Mouse (Mus musculus): ENCODE measurements around the gene Rpl29. TPM values are rescaled to one million over a fixed set of nuclear protein-coding genes. Genes with fewer than 3 reads are reported as not detected.
A peak's percentile ranks its signal among the peaks of the same experiment; 100 is the strongest.

The Rpl29 gene
- total RNA-seq, 2 experiments from 2014 or later: 456 to 462 TPM

DNA sequence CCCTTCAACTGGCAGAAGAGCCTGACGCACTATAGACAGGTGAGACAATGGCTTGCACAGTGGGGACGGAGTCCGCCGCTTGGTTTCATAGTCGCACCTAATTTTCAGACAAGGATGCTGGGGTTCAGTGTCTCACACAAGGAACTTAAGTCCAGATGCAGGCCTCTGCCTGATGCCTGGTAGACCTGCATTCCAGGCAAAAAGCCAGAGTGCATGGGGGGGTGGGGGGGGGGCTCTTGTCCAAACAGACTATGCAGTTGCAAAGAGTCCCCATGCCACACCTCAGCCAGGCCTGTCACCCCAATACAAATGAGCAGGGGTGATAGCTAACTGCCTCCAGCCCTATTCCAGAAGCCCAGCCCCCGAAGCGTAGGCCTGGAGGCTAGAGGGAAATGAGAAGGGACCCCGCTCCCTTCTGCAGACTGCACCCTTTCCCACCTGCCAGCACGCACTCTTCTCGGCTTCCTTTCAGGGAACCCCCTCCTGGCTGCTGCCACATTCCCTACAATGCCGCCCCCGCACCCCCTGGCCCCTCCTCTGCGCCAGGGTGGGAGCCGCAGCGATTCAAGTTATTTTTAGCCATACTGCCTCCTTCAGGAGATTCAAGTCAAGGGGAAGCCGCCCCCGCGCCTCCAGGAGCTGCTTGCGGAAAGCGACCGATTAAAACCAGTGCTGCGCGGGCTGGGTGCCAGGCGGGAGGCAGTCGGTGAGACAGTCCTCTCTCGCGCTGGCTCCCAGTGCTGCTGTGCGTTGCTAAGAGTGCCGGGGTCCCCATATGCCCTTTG, 11.2 kb upstream of the Rpl29 start:
- peak; percentile 86 for DNase-seq

- no peak for DNase-seq
These were observed 8.6 kb upstream of the Rpl29 start for GRCm38 (mm10) chr9:106420608-106421007.

- no peak for DNase-seq
These were observed 8.0 kb upstream of the Rpl29 start for GRCm38 (mm10) chr9:106421033-106421864.

DNA sequence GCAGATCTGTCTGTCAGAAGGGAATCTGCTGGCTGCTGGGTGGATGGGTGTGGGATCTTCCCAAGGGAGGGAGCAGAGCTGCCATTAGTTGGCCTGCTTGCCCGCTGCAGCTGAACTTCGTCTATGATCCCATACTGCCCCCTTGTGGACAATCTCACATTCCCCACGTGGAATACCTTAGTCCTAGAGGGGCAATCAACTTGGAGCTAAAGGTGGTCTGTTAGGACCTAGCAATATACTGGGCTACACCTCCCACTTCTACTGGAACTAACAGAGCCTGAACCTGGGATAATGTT, 7.4 kb upstream of the Rpl29 start:
- peak; percentile 83 for DNase-seq

- DNase-seq: no peak
These were observed 484 bp upstream of the Rpl29 start for GRCm38 (mm10) chr9:106428719-106429220.

- DNase-seq: no peak
These were observed 686 bp downstream of the Rpl29 start for GRCm38 (mm10) chr9:106430015-106430264.

GRCm38 (mm10) chr9:106433389-106433788, 4.1 kb downstream of the Rpl29 start:
- DNase-seq: no peak

DNA sequence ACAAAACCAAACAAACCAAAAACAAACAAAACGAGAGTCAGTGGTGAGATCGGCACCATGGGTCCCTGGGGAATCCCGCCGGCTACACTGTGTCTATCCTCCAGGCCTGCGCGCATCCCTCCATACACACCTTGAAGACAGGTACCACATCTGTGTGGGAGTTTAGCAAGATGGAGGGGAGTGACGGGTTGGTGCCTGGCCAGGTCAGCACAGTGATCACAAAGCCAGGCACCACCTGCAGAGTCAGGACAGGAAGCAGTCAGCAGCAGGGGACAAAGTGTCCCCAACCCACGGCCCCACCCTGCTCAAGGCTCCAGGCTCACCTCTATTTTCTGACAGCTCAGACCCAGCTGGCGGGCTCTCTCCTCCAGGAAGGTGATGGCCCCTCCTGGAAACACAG, 7.3 kb downstream of the Rpl29 start:
- no peak for DNase-seq

DNA sequence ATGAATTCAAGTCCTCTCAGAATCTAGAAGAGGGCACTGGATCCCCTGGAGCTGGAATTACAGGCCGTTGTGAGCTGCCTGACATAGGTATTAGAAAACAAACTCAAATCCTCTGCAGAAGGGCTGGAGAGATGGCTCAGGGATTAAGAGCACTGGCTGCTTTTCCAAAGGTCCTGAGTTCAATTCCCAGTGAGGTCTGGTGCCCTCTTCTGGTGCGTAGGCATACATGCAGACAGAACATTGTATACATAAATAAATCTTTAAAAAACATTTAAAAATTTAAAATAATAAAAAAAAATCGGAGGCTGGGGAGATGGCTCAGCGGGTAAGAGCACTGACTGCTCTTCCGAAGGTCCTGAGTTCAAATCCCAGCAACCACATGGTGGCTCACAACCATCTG, 13.4 kb downstream of the Rpl29 start:
- DNase-seq: no peak

DNA sequence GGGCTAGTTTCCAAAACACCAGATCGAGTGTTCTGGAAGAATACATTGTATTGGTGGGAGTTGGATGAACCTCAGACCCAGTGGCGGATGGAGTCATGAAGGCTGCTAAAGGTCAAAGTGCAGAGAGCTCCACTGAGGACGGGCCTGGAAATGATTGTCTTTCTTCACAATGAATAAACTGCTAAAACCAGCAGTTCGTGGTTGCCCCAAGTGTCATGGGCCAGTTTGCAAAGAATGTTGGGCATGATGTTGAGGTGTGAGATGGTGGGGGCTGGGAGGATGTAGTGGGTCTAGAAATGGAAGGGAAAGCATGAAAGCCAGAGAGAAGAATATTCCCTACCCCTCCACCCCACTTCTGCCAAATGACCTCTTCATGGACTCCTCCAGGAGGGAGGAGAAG, 15.6 kb downstream of the Rpl29 start:
- DNase-seq: no peak

DNA sequence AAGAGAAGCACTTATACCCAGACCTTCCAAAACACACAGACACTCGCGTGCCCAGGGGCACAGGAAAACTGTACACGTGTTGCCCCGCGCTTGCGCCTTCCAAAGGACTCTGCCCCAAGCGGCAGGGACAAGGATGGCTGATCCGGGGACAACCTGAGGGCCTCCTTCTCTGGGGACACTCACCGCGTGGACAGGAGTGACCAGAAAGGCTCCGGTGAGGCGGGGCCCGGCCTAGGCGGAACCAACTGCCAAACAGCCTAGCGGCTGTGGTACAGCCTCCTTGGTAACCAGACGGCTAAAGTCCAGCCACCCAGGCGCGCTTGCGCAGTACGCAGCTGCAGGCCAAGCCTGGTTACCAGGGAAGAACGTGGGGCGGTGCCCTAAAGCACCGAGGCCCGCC, 18.1 kb downstream of the Rpl29 start, which contains the start of the genes Abhd14b and Abhd14a:
Abhd14b (plus strand) TSS at position 112 of the 400 bp plus-strand sequence.
Abhd14a (minus strand) TSS at position 331 of the 400 bp plus-strand sequence.
- DNase-seq: peak; percentile 93

- no peak for DNase-seq
These were observed 18.7 kb downstream of the Rpl29 start for GRCm38 (mm10) chr9:106447951-106448350.

GRCm38 (mm10) chr9:106448498-106449031, 19.3 kb downstream of the Rpl29 start:
- DNase-seq: peak; percentile 82

GRCm38 (mm10) chr9:106449947-106450346, 20.7 kb downstream of the Rpl29 start:
- DNase-seq: no peak

DNA sequence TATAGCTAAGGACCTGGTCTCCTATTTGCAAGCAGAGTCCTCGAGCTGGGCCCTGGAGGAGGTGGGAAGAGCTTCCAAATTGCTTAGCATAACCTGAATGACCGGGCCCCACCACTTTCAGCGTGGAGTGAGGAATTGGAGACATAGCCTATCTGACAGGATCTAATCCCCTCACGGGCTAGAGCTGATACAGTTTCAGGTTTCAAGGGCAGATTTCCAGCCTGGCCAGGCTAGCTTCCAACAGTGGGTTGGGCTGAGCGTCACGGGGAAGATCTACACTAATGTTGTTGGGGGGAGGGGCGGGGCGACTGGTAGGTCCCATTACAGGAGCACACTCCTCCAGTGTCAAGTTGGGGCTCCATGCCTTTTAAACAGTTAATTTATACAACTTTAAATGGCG, 21.4 kb downstream of the Rpl29 start:
- peak; percentile 58 for DNase-seq

DNA sequence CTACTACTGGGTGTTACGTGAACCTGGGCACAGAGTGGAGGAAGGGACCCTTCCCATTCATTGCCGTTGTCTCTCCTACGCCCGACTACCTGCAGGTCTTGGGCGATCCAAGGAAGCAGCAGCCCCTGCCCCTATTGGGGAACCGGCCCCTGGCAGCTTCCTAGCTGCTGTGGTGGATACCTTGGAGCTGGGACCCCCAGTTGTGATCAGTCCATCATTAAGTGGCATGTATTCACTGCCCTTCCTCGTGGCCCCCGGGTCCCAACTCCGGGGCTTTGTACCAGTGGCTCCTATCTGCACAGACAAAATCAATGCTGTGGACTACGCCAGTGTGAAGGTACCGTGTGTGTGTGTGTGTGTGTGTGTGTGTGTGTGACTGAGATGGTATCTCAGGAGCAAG, 22.0 kb downstream of the Rpl29 start:
- DNase-seq: no peak

GRCm38 (mm10) chr9:106451899-106452298, 22.6 kb downstream of the Rpl29 start:
- no peak for DNase-seq

- DNase-seq: no peak
These were observed 23.1 kb downstream of the Rpl29 start for GRCm38 (mm10) chr9:106452351-106452750.

GRCm38 (mm10) chr9:106452821-106453220, 23.6 kb downstream of the Rpl29 start:
- DNase-seq: no peak

- peak; percentile 63 for DNase-seq
These were observed 24.2 kb downstream of the Rpl29 start, which contains the start of gene Pcbp4 for GRCm38 (mm10) chr9:106453271-106454070. Gene Pcbp4, plus strand, starts transcription at chr9:106453291.

DNA sequence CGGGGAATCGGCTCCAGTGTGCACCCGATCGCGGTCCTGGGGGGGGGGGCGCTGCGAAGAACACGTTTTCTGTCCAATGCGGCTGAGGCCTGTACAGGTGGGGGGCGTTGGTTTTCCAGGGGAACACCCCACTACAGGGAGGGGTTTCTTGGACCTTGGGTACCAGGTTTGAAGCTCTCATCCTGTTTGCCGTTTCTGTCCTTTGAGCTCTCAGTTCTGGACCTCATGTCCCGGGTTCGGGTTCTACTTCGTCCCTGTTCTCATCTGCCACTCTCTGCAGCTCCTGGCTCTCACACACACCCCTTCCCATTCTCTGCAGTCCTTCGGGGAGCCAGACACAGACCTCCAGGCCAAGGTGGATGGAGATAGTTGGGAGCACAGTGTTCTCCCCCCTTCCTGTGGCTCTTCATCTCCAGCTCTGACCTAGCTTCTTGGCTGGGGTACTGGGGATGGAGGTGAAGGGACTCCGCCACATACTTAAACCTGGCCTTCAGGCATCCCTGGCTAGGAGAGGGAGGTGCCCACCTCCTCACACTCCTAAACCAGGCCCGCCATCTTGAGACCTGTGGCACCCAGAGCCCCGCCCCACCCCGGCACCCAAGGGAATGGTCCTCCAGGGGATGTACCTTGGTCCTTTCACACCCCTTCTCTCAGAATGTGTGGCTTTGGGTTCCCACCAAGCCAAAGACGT, 25.0 kb downstream of the Rpl29 start:
- no peak for DNase-seq
